Mouse (Mus musculus) mouse embryonic stem cell (cell line): ENCODE results near the gene Macrod2.

ENCODE experiments used
- in situ Hi-C, 2 experiments: fragments of 300-500 bp; cut with MboI; formaldehyde crosslinking; loops; 1 replicate in 1 of 2; 3 replicates in 1 of 2; pipeline ENCODE4 v1.14.3; 2019 to 2020; ENCODE audit warnings: low sequenced_read_pairs in 2 of 2, low pct_unique_long_range_greater_than_20kb in 1 of 2, mixed read lengths in 1 of 2; ENCODE audit not compliant: unreplicated experiment in 1 of 2

Macrod2 gene

GRCm38 (mm10) chr2:141578206-141578605 is 1183.1 kb downstream of the Macrod2 start:
- in situ Hi-C loops: no loop called here

GRCm38 (mm10) chr2:141582431-141582830 is 1187.3 kb downstream of the Macrod2 start:
- in situ Hi-C loops: no loop called here

DNA sequence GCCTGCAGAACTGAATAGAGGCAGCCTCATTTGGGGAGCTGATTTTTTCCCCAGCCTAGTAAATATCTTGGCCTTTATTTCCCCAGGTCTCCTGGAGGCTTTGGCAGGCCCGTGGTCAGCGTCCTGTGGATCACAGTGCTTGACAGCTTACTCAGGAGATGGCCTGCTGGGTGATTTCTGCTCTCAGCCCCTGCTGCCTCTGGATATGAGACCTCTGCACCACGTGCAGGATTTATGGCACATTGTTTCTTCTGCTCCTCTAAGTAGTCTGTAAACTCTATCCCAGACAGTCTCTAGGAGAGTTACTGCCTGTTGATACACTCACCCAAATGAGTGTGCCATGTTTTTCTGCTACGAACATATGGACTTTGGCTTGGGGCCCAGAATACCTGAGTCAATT is 1187.8 kb downstream of the Macrod2 start:
- in situ Hi-C loops: no loop called here

DNA sequence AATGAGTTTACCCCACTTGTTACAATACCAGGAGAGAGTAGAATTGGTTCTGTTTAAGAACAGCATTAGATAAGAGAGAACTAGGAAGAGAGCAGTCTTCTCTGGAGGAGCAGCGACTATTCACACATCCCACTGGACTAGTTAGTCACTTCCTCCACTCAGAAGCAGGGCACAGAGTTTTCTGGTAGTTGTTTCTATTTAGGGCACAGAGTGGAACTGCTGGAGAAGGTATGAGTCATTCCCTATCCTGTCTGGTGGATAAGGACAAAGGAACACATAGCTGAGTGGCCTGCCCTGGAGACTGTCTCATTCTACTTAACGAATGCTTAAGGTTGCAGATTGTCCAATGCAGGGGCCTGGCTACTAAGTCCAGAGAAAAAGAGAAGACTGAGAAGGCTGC is 1192.2 kb downstream of the Macrod2 start:
- in situ Hi-C loops: no loop called here

GRCm38 (mm10) chr2:141591326-141591725 is 1196.2 kb downstream of the Macrod2 start:
- in situ Hi-C loops: no loop called here

DNA sequence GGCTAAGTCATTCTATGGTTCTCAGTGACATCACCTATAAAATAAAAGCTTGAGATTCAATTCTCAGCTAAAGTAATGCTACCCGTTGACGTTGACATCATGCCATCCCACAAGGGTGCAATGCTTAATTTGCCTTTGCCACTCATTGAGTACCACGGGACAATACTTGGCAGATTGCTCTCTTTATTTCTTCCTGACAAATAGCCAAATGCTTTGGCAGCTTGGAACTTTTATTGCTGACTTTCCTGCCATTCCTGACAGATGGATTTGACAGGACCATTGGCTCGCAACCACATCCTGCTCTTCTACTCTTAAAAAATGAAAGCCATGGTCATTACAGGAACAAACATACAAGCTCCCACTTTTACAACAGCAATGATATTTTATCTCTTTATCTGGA is 1199.7 kb downstream of the Macrod2 start:
- in situ Hi-C loops: no loop called here

- in situ Hi-C loops: no loop called here
Measured at GRCm38 (mm10) chr2:141617721-141618120, 1222.6 kb downstream of the Macrod2 start.

- in situ Hi-C loops: no loop called here
Measured at GRCm38 (mm10) chr2:141618257-141618656, 1223.1 kb downstream of the Macrod2 start.

- in situ Hi-C loops: no loop called here
Measured at GRCm38 (mm10) chr2:141664051-141664450, 1268.9 kb downstream of the Macrod2 start.

DNA sequence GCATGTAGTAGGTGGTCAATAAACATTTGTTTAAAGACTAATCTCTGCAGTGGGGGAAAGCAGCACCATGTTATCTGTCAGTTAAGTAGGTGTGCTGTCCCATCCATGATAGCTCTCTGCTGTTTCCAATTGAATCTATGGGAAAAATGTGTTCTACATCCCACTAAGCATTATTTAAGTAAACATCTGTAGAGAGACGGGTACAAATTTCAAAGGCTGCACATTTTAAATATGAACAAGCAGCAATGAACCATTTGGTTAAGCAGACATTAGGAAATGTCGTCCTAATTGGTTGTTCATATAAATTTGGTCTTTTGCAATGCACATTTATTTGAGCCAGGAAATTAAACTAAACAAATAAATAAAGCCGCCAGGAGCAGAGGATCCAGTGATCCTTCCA is 1277.7 kb downstream of the Macrod2 start:
- in situ Hi-C loops: no loop called here

- in situ Hi-C loops: no loop called here
Measured at GRCm38 (mm10) chr2:141673405-141673804, 1278.3 kb downstream of the Macrod2 start.

DNA sequence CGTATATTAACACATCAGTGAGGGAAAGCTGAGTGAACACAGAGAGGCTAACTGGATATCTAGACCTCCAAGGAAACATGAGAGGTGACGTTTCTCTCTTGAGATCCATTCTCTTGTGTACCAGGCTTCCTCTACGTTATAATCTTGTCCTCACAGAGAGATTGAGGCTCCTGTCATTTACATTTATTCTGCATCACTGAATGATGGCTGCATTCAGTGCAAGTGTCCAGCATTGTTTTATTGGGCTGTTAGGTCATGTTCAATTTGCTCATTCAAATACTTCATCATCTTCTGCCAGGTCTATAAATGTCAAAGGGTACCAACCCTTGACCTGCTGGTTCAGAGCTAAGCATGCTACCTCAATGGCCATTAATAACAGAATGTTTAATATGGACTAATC is 1302.4 kb downstream of the Macrod2 start:
- in situ Hi-C loops: no loop called here

GRCm38 (mm10) chr2:141698320-141698719 is 1303.2 kb downstream of the Macrod2 start:
- in situ Hi-C loops: no loop called here

DNA sequence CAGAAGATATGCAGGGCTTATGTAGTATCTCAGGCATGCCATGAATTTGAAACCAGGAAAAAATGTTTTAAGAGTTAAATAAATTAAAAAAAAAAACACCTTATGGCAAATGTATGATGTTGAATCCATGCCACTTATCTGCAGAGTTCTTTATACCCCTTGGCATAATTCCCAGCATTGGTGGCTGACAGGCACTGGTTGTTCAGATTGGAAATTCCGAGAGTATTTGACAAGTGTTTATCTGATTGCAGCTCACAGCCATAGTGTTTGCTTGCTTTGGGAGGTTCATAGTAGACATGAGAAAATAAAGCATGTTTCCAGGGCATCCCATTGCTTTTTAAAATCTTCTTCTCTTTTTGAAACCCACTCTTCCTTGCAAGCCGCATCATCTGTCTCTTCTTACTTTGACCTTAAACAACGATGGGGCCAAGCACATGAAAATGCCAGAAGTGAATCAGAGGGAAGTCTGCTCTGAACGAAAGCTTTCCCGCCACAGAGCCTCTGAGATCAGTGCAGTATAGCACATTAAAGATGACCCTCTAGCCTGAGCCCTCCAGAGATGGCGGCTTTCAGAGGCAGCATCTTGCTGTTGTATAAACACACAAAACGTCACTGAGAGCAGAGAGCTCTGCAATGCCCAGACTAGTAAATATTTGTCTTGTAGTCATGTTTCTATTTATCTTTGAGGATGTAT is 1305.8 kb downstream of the Macrod2 start:
- in situ Hi-C loops: no loop called here

GRCm38 (mm10) chr2:141711785-141712184 is 1316.7 kb downstream of the Macrod2 start:
- in situ Hi-C loops: no loop called here

GRCm38 (mm10) chr2:141712265-141712664 is 1317.2 kb downstream of the Macrod2 start:
- in situ Hi-C loops: no loop called here

DNA sequence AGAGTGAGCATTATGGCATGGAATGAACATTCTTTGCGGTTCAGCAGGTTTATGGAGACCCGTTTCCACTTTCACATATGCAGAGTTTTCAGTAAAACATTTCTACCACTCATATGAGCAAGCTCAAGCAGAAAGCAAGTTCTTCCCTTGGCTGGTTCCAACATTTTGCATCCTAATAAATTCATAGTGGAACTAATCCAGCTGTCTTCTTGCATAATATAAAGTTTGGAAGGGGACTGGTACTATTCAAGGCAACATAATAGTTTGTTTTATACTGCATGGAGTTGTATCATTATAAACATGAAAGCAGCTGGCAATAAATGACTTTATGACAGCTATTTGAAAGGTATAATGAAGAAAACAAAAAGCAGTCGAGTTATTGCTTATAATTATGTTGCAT is 1320.0 kb downstream of the Macrod2 start:
- in situ Hi-C loops: no loop called here

DNA sequence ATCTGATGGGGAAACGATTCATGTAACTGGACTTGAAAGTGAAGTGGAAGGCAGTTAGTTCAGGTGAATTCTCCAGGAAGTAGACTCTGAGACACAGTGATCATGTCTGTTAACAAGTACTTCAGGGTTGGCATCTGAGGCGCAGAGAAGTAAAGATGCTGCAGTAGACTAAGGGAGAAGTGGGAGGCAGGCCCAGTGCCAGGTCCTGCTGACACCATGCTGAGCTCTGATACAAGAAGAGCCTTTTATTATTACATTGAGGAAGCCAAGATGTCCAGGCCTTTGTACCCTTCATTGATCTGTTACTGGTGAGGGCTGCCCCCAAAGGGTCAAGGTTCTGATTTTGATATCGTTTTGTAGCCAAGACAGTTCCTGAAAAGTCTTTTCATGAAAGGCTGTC is 1327.4 kb downstream of the Macrod2 start:
- in situ Hi-C loops: no loop called here

- in situ Hi-C loops: no loop called here
Measured at GRCm38 (mm10) chr2:141728998-141729397, 1333.9 kb downstream of the Macrod2 start.

DNA sequence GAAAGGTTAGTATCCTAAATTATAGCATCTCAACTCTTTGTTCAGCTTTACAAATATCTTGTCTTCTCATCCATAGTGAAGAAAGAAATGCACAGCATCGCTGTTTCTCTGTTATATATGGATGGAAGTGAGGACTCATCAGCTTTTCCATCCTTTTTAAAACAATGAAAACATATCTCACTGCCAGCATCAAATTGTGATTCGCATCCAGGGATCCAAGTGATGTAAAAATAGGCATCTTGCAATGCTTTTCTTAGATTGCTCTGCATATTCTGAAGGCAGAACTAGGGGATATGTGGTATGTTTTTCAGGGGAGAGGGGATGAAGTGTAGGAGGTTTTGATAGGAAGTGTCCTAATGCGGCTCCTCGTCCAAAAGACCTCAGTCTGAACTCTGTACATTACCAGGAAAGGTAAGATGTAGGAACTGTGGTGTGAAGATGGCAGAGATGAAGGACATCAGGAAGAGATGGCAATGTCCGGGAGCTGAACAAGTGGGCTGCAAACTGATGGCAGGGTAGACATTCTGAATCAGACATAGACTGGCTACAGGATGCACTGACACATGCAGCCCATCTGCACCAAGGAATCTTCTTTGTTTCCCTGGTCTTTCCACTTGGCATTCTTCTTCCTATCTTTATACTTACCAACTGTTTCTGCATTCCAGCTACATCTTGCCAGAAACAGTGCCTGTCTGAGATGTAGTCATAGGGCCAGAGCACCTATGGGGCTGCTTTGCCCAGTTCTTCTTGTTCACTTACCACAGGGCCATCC is 1341.8 kb downstream of the Macrod2 start:
- in situ Hi-C loops: no loop called here
